Mouse (Mus musculus) intestine, embryonic 16.5 days (tissue): ENCODE measurements at regions not wholly inside any gene's neighbourhood (a gene's known extent, or its start where the extent isn't known, plus 50 kb on each side); places are given as distances from the start of the nearest gene placed in this dataset.

Experiments used
- ATAC-seq: fragments of 200-750 bp; cut with Nextera tagmentation; 2 replicates; pipeline ENCODE4 v1.8.0; 2017; ENCODE audit warnings: moderate TSS enrichment, moderate library complexity
- H3K27ac ChIP-seq: fragments of 300-500 bp; sonication (generic); 2 replicates; pipeline ENCODE4 v1.5.1; 2014; ENCODE audit warnings: mild to moderate bottlenecking, low read length
- H3K27me3 ChIP-seq: fragments of 300-500 bp; sonication (generic); replicated peaks from 2 replicates; pipeline ENCODE4 v1.6.1; 2014; ENCODE audit warnings: low read length, control low read depth, mixed read lengths; ENCODE audit not compliant: control insufficient read depth, insufficient read depth
- H3K36me3 ChIP-seq: fragments of 300-500 bp; sonication (generic); 2 replicates; pipeline ENCODE4 v1.6.1; 2014; ENCODE audit warnings: low read length, control low read depth; ENCODE audit not compliant: control insufficient read depth, insufficient read depth
- H3K4me1 ChIP-seq: fragments of 300-500 bp; sonication (generic); 2 replicates; pipeline ENCODE4 v1.6.1; 2014; ENCODE audit warnings: low read length, control low read depth, mixed read lengths; ENCODE audit not compliant: control insufficient read depth, insufficient read depth
- H3K4me2 ChIP-seq: fragments of 300-500 bp; sonication (generic); 2 replicates; pipeline ENCODE4 v1.6.1; 2014; ENCODE audit warnings: low read depth, low read length, control low read depth
- H3K4me3 ChIP-seq: fragments of 300-500 bp; sonication (generic); 2 replicates; pipeline ENCODE4 v1.5.1; 2014; ENCODE audit warnings: mild to moderate bottlenecking, low read length
- H3K9ac ChIP-seq: fragments of 300-500 bp; sonication (generic); 2 replicates; pipeline ENCODE4 v1.6.1; 2014; ENCODE audit warnings: low read depth, low read length
- H3K9me3 ChIP-seq: fragments of 300-500 bp; sonication (generic); 2 replicates; pipeline ENCODE4 v1.6.1; 2016; ENCODE audit warnings: low read length, control low read depth; ENCODE audit not compliant: control insufficient read depth
- WGBS: fragments of 180-500 bp; shearing (Covaris S2); extraction: QIAGEN DNeasy Blood & Tissue Kit; methylation state at CpG from one replicate; pipeline ENCODE4 v1.1.7; 2014; 5-methylcytosine and 5-hydroxymethylcytosine counted together

- H3K4me3 ChIP-seq: no peak overlapping the region
- no peaks in the 10 kb centered on the region for H3K27me3 ChIP-seq
- no peak overlapping the region for H3K27ac ChIP-seq
- H3K9me3 ChIP-seq: no peaks in the 10 kb centered on the region
- no peak for ATAC-seq
- H3K4me2 ChIP-seq: no peak overlapping the region
- WGBS: 30% methylated on average over 8 of the region's 8 CpGs
- H3K9ac ChIP-seq: no peak overlapping the region
- H3K36me3 ChIP-seq: no peaks in the 10 kb centered on the region
- peaks cover 5% of the 10 kb centered on the region for H3K4me1 ChIP-seq
Observed at GRCm38 (mm10) chr15:25510060-25510492, 96.5 kb upstream of the Basp1 start.

GRCm38 (mm10) chr15:25518025-25518928 lies 104.0 kb upstream of the Myo10 start:
- 70% methylated on average over 15 of the region's 15 CpGs for WGBS
- Histone ChIP-seq H3K4me2 (no peak overlapping the region), H3K9me3 (no peaks in the 10 kb centered on the region), H3K36me3 (no peaks in the 10 kb centered on the region), H3K27me3 (no peaks in the 10 kb centered on the region), H3K9ac (no peak overlapping the region; the same call in 1 of the 2 replicates), H3K4me1 (no peaks in the 10 kb centered on the region), H3K4me3 (no peak overlapping the region), H3K27ac (no peak overlapping the region)
- no peak for ATAC-seq

- H3K27ac ChIP-seq: no peak overlapping the region
- no peaks in the 10 kb centered on the region for H3K9me3 ChIP-seq
- no peaks in the 10 kb centered on the region for H3K4me1 ChIP-seq
- WGBS: 88% methylated on average over 4 of the region's 4 CpGs
- no peak overlapping the region for H3K9ac ChIP-seq
- no peaks in the 10 kb centered on the region for H3K36me3 ChIP-seq
- no peaks in the 10 kb centered on the region for H3K27me3 ChIP-seq
- no peak for ATAC-seq
- H3K4me2 ChIP-seq: no peak overlapping the region
- no peak overlapping the region for H3K4me3 ChIP-seq
Observed at GRCm38 (mm10) chr15:25524189-25524588, 98.1 kb upstream of the Myo10 start.

DNA sequence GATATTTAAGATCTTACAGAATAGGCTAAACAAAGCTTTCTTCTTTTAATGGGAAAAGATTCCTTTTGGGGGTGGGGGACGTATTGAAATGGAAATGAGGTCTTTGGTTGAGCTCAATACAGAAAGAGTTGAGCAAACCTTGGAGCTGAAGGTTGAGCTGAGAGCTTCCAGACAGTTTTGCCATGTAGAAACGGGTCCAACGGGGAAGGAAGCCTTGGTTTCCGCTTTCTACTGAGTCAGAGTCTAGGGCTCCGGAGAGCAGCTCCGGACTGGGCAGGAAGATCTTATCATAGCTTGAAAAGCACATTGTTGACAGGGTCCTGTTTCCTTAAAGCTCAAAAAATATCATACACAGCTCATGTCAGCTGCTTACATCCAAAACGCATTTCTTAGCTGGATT lies 97.0 kb upstream of the Myo10 start:
- Histone ChIP-seq H3K9ac (no peak overlapping the region), H3K27ac (no peak overlapping the region), H3K27me3 (no peaks in the 10 kb centered on the region), H3K4me3 (no peak overlapping the region), H3K36me3 (no peaks in the 10 kb centered on the region), H3K4me1 (no peaks in the 10 kb centered on the region), H3K4me2 (no peak overlapping the region), H3K9me3 (no peaks in the 10 kb centered on the region)
- no peak for ATAC-seq
- WGBS: 75% methylated on average over 7 of the region's 7 CpGs

- Histone ChIP-seq H3K27ac (no peak overlapping the region), H3K36me3 (no peaks in the 10 kb centered on the region), H3K4me3 (no peak overlapping the region), H3K4me1 (peaks cover 9% of the 10 kb centered on the region; the same call in 1 of the 2 replicates), H3K27me3 (no peaks in the 10 kb centered on the region), H3K9ac (no peak overlapping the region), H3K4me2 (no peak overlapping the region), H3K9me3 (no peaks in the 10 kb centered on the region)
- ATAC-seq: no peak
- WGBS: 76% methylated on average over 22 of the region's 22 CpGs
Observed at GRCm38 (mm10) chr15:25536451-25537334, 85.6 kb upstream of the Myo10 start.

DNA sequence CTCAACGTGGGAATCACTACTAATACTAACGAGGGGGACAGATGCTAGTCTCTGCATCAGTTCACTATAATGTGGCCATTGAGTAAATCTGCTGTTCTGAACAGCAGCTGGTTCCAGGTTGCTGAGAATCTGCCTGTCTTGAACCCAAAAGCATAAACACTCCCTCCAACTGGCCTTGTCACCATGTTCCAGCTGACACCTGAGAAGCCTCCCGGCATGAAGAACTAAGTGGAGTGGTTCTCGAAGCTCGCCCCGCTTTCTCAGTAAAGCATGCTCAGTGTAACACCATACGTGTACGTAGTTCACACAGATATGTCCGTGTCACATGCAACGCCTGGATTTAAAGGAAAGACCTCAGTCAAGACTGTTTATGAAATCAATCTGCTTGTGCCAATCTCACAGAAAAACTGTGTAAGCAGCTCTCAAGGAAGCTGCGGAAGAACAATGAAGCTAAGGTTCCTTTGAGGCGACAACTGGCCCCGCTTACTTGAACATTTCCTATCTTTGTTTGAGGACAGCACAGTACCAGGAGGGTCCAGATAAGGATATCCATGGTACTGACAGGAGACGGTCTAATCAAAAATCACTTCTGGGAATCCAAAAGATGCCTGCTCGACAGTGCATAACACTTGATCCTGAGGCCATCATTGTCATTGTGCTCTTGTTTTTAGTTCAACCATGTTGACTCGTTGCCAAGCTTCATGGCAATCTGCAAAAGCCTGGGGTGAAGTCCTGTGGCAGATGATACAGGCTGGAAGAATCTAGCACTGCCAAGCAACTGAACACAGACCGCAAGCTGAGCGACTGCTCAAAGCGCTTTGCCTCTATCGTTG lies 82.8 kb upstream of the Myo10 start:
- no peak overlapping the region for H3K27ac ChIP-seq
- WGBS: 63% methylated on average over 20 of the region's 20 CpGs
- no peak overlapping the region for H3K9ac ChIP-seq
- H3K4me3 ChIP-seq: no peak overlapping the region
- H3K36me3 ChIP-seq: no peaks in the 10 kb centered on the region
- H3K4me2 ChIP-seq: no peak overlapping the region
- H3K4me1 ChIP-seq: peaks cover 9% of the 10 kb centered on the region; the same call in 1 of the 2 replicates
- ATAC-seq: no peak
- no peaks in the 10 kb centered on the region for H3K27me3 ChIP-seq
- H3K9me3 ChIP-seq: no peaks in the 10 kb centered on the region

DNA sequence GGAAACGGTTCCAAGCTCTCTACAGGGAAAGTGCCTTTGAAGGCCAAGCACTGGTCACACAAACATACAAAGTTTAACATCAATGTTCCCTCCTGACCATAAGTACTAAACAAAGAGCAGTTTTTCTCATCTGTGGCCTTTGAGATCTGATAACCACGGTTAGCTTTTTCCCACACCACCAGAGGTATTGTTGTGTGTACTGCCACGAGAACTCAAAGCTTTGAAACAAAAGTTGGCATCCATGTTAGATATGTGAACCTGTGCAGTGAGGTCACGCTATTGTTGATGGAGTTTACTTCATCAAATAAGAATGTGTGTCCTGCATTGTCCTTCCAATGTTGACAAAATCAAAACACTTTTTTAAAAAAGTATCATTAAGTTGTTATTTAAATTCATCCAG lies 79.9 kb upstream of the Myo10 start:
- Histone ChIP-seq H3K36me3 (no peaks in the 10 kb centered on the region), H3K27me3 (no peaks in the 10 kb centered on the region), H3K4me2 (no peak overlapping the region), H3K9me3 (no peaks in the 10 kb centered on the region), H3K4me1 (peaks cover 3% of the 10 kb centered on the region; the same call in 1 of the 2 replicates), H3K9ac (no peak overlapping the region), H3K27ac (no peak overlapping the region), H3K4me3 (no peak overlapping the region)
- WGBS: 81% methylated on average over 4 of the region's 4 CpGs
- ATAC-seq: no peak

- no peak for ATAC-seq
- WGBS: 32% methylated on average over 4 of the region's 4 CpGs
- no peaks in the 10 kb centered on the region for H3K36me3 ChIP-seq
- H3K4me1 ChIP-seq: no peaks in the 10 kb centered on the region
- H3K4me2 ChIP-seq: no peak overlapping the region
- H3K9ac ChIP-seq: no peak overlapping the region
- H3K4me3 ChIP-seq: no peak overlapping the region
- no peak overlapping the region for H3K27ac ChIP-seq
- no peaks in the 10 kb centered on the region for H3K9me3 ChIP-seq
- H3K27me3 ChIP-seq: no peaks in the 10 kb centered on the region
Observed at GRCm38 (mm10) chr15:25546185-25546584, 76.1 kb upstream of the Myo10 start.
